Mouse (Mus musculus): ENCODE measurements at regions not wholly inside any gene's neighbourhood (a gene's known extent, or its start where the extent isn't known, plus 50 kb on each side); places are given as distances from the start of the nearest gene placed in this dataset.

GRCm38 (mm10) chr10:96720956-96721688 is 104.3 kb downstream of the Btg1 start:
- no peak for TF ChIP-seq CTCF (IDR thresholded peaks at IDR 0.05; ENCODE audit: insufficient read depth, low read length)
- TF ChIP-seq POLR2A (IDR thresholded peaks at IDR 0.05; ENCODE audit: borderline replicate concordance, extremely low read depth, low read depth, low read length) = no peak

Measured in lung, adult 2 months (tissue).